In genomic region chr3:32509496-32510374, GRCm38 (mm10) we compare ENCODE assay signal across 8 mouse cellular contexts. TPM values are rescaled to one million over a fixed set of nuclear protein-coding genes. Genes with fewer than 3 reads are reported as not detected.
A peak's percentile ranks its signal among the peaks of the same experiment; 100 is the strongest.
DNase-seq lines count a peak whose midpoint lies in the region; ATAC-seq and TF ChIP-seq lines count a peak whose summit lies in the region.

Gene Zfp639, plus strand, starts transcription at chr3:32510259.

- no peaks in the 10 kb centered on the region; a peak in 1 of 4 replicates for H3K4me1 ChIP-seq in ES-E14 (ENCODE audit: control insufficient read depth in 2 of 2, insufficient read depth in 2 of 2, low read length in 2 of 2, poor library complexity in 1 of 2)
- H3K4me1 ChIP-seq in embryonic facial prominence, embryonic 14.5 days (ENCODE audit: control insufficient read depth, insufficient read depth, low read length): peaks cover 11% of the 10 kb centered on the region; the same call in 1 of the 2 replicates
- peaks cover 23% of the 10 kb centered on the region for H3K4me1 ChIP-seq in heart, embryonic 15.5 days (replicated peaks)
- H3K4me1 ChIP-seq in neural tube, embryonic 12.5 days: peaks cover 26% of the 10 kb centered on the region

- in situ Hi-C loops in ES-E14 (cut with MboI; ENCODE audit: low sequenced_read_pairs in 2 of 2, unreplicated experiment in 2 of 2): loop anchor here in 1 of 2 experiments (10.0 kb wide), 2 partner anchors 125 to 175 kb away; no protein-coding TSS in a partner anchor

- DNase-seq in heart, adult 11 months: peak; percentile 69
- DNase-seq in heart, adult 9 months (ENCODE audit: low spot score in 2 of 2): no peak
- no peak for DNase-seq in ES-E14 (ENCODE audit: low read depth, low spot score)
- peak; percentile 30 for DNase-seq in embryonic facial prominence, embryonic 14.5 days (ENCODE audit: low spot score)
- no peak for DNase-seq in left cerebral cortex, postnatal 36 days (ENCODE audit: low spot score in 2 of 2)
- DNase-seq in yolk sac, embryonic 10.5 days (ENCODE audit: low spot score): no peak

- 8% methylated on average over 24 of the region's 24 CpGs for whole genome bisulfite sequencing in embryonic facial prominence, embryonic 14.5 days
- WGBS in heart, embryonic 15.5 days: 8% methylated on average over 24 of the region's 24 CpGs
- 7% methylated on average over 24 of the region's 24 CpGs for WGBS in neural tube, embryonic 12.5 days

- peaks cover 4% of the 10 kb centered on the region; the same call in 1 of the 2 replicates for H3K36me3 ChIP-seq in ES-E14 (ENCODE audit: control insufficient read depth, insufficient read depth, low read length, poor library complexity, severe bottlenecking)
- peaks cover 13% of the 10 kb centered on the region; the same call in 1 of the 2 replicates for H3K36me3 ChIP-seq in embryonic facial prominence, embryonic 14.5 days (ENCODE audit: control insufficient read depth, insufficient read depth, low read length)
- peaks cover 1% of the 10 kb centered on the region; the same call in 1 of the 2 replicates for H3K36me3 ChIP-seq in heart, embryonic 15.5 days
- peaks cover 2% of the 10 kb centered on the region; the same call in 1 of the 2 replicates for H3K36me3 ChIP-seq in neural tube, embryonic 12.5 days

- ATAC-seq in embryonic facial prominence, embryonic 14.5 days (ENCODE audit: low read depth): no peak
- peak; percentile 0; the same call in 1 of the 2 replicates for ATAC-seq in heart, embryonic 15.5 days (replicated peaks; ENCODE audit: insufficient number of reproducible peaks, insufficient read depth, low FRiP score, low read depth)
- peak; percentile 14; the same call in 1 of the 2 replicates for ATAC-seq in neural tube, embryonic 12.5 days (ENCODE audit: low FRiP score, low read depth)

- intact Hi-C loops in left cerebral cortex, postnatal 36 days (cut with DNase I): loop anchor here (2.0 to 5.0 kb wide), 2 partner anchors 113 to 717 kb away; partner anchors contain the start of gene Pik3ca

- no peaks in the 10 kb centered on the region for H3K9me3 ChIP-seq in ES-E14 (ENCODE audit: control insufficient read depth, insufficient read depth, low read depth, low read length)
- no peaks in the 10 kb centered on the region for H3K9me3 ChIP-seq in embryonic facial prominence, embryonic 14.5 days (ENCODE audit: control insufficient read depth, low read length)
- no peaks in the 10 kb centered on the region for H3K9me3 ChIP-seq in heart, embryonic 15.5 days (replicated peaks)
- H3K9me3 ChIP-seq in neural tube, embryonic 12.5 days: no peaks in the 10 kb centered on the region

- H3K9ac ChIP-seq in ES-E14 (ENCODE audit: insufficient read depth, low read depth, low read length, poor library complexity, severe bottlenecking): peak within 1 kb of the TSS; percentile 92
- peak within 1 kb of the TSS; percentile 96 for H3K9ac ChIP-seq in embryonic facial prominence, embryonic 14.5 days (ENCODE audit: low read depth, low read length)
- H3K9ac ChIP-seq in heart, embryonic 15.5 days: peak within 1 kb of the TSS; percentile 86
- peak within 1 kb of the TSS; percentile 96 for H3K9ac ChIP-seq in neural tube, embryonic 12.5 days

- H3K4me2 ChIP-seq in embryonic facial prominence, embryonic 14.5 days (ENCODE audit: low read depth, low read length): peak within 1 kb of the TSS; percentile 80
- peak within 1 kb of the TSS; percentile 73 for H3K4me2 ChIP-seq in heart, embryonic 15.5 days
- H3K4me2 ChIP-seq in neural tube, embryonic 12.5 days (replicated peaks): peak within 1 kb of the TSS; percentile 77

- H3K27me3 ChIP-seq in embryonic facial prominence, embryonic 14.5 days (replicated peaks; ENCODE audit: control insufficient read depth, insufficient read depth, low read length): no peaks in the 10 kb centered on the region
- H3K27me3 ChIP-seq in heart, embryonic 15.5 days: no peaks in the 10 kb centered on the region
- no peaks in the 10 kb centered on the region for H3K27me3 ChIP-seq in neural tube, embryonic 12.5 days (replicated peaks)

- H3K4me3 ChIP-seq in ES-E14 (ENCODE audit: insufficient read depth in 1 of 2, low read depth in 1 of 2, low read length in 2 of 2, poor library complexity in 1 of 2, severe bottlenecking in 1 of 2): peak within 1 kb of the TSS; percentile 71 to 83
- H3K4me3 ChIP-seq in embryonic facial prominence, embryonic 14.5 days (ENCODE audit: low read depth, low read length): peak within 1 kb of the TSS; percentile 88
- H3K4me3 ChIP-seq in heart, embryonic 15.5 days: peak within 1 kb of the TSS; percentile 75
- peak within 1 kb of the TSS; percentile 97 for H3K4me3 ChIP-seq in neural tube, embryonic 12.5 days

- H3K27ac ChIP-seq in ES-E14 (ENCODE audit: insufficient read depth, low read depth, low read length, poor library complexity, severe bottlenecking): peak within 1 kb of the TSS; percentile 45
- H3K27ac ChIP-seq in embryonic facial prominence, embryonic 14.5 days (replicated peaks; ENCODE audit: low read depth, low read length): peak within 1 kb of the TSS; percentile 79
- H3K27ac ChIP-seq in heart, embryonic 15.5 days: peak within 1 kb of the TSS; percentile 90
- H3K27ac ChIP-seq in neural tube, embryonic 12.5 days: peak within 1 kb of the TSS; percentile 62

TF ChIP-seq in ES-E14, 5 proteins besides CTCF, POLR2A, EP300 and RAD21:
- TF ChIP-seq ZC3H11A (IDR thresholded peaks at IDR 0.05; ENCODE audit: borderline replicate concordance, low read depth, low read length): no peak
- TF ChIP-seq ZNF384 (IDR thresholded peaks at IDR 0.05; ENCODE audit: low read depth, low read length): 0 out of 2 replicates have a peak, but pooled peaks have one; percentile 19

RNA-seq across cellular contexts. Expression of gene Zfp639, which starts in this region (rescaled TPM):
- 42.1 and 43.5 TPM in 2 replicates for total RNA-seq in ES-E14 (2012; rRNA removed)
- 35.4 and 42.2 TPM in 2 replicates for polyA plus RNA-seq in embryonic facial prominence, embryonic 14.5 days (2014; fragmentation: Nextera tagmentation; extraction: Ambion mirVana)
- polyA plus RNA-seq in heart, embryonic 15.5 days (2015; fragmentation: Nextera tagmentation; extraction: Ambion mirVana): 25.6 and 29.5 TPM in 2 replicates
- total RNA-seq in left cerebral cortex, postnatal 36 days (2021): 10 to 100 TPM; 33.1 to 39.1 TPM
- 42.2 and 49.7 TPM in 2 replicates for polyA plus RNA-seq in neural tube, embryonic 12.5 days (2016; fragmentation: Nextera tagmentation; extraction: Ambion mirVana)

Comparison
In these comparisons a context has a peak if more than half of its experiments do, and no peak if none do; other contexts are left out.
1. DNase-seq: peak in heart, adult 11 months (single experiment) and embryonic facial prominence, embryonic 14.5 days (single experiment); none in heart, adult 9 months (0 of 2), ES-E14 (single experiment), left cerebral cortex, postnatal 36 days (0 of 2) and yolk sac, embryonic 10.5 days (single experiment).
2. Peak in every context shown above with its lines, with median percentiles within 50 percentile points of each other: H3K27ac ChIP-seq, H3K4me3 ChIP-seq, H3K9ac ChIP-seq and H3K4me2 ChIP-seq.